Mouse (Mus musculus): ENCODE measurements around the gene Cidec. TPM values are rescaled to one million over a fixed set of nuclear protein-coding genes. Genes with fewer than 3 reads are reported as not detected.

Gene Cidec
- polyA plus RNA-seq, 1 experiment from 2014 or later, result not detected

DNA sequence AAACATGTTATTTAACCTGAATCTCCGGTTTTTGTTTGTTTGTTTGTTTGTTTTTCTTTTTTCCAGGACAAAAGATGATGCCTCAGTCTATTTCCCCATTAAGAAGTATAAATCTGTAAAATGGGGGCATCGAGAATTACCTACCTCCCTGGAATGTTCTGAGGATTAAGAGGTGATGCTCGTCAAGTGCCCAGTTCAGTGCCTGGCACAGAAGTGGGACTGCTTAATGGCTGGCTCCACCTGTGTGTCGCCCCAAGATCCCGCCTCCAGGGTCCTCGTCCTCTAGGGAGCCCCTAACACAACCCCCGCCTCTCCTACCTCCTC is 58.4 kb downstream of the Cidec start:
- Histone ChIP-seq H3K4me3 (peak overlapping the region; percentile 86), H3K4me1 (peaks cover 24% of the 10 kb centered on the region), H3K9me3 (no peaks in the 10 kb centered on the region), H3K36me3 (replicated peaks) (peaks cover 64% of the 10 kb centered on the region), H3K27ac (replicated peaks) (peak overlapping the region; percentile 99), H3K27me3 (replicated peaks; ENCODE audit: low read depth, poor library complexity, severe bottlenecking) (no peaks in the 10 kb centered on the region)
- no peak for DNase-seq (ENCODE audit: low spot score)
- 10% methylated on average over 7 of the region's 7 CpGs for WGBS

Small RNA genes within 50 kb of the gene (microRNA-seq; reads per million reads assigned to microRNA genes)
- gene Gm24387, result not detected

Other genes starting within 250 kb of the Cidec start
- 4.7 and 5.0 TPM in 2 replicates for gene Lhfpl4, start 240.4 kb downstream of the Cidec start, polyA plus RNA-seq (2016; fragmentation: Nextera tagmentation; extraction: Ambion mirVana)
- gene Mtmr14, start 197.9 kb downstream of the Cidec start, polyA plus RNA-seq (2016; fragmentation: Nextera tagmentation; extraction: Ambion mirVana), result 44.0 and 46.9 TPM in 2 replicates
- gene Cpne9, start 153.5 kb downstream of the Cidec start, polyA plus RNA-seq (2016; fragmentation: Nextera tagmentation; extraction: Ambion mirVana), result 0.04 and 0.11 TPM in 2 replicates
- gene Brpf1, start 128.6 kb downstream of the Cidec start, polyA plus RNA-seq (2016; fragmentation: Nextera tagmentation; extraction: Ambion mirVana), result 24.8 and 26.0 TPM in 2 replicates
- 17.8 and 20.0 TPM in 2 replicates for gene Ogg1, start 108.8 kb downstream of the Cidec start, polyA plus RNA-seq (2016; fragmentation: Nextera tagmentation; extraction: Ambion mirVana)
- gene Camk1, start 91.8 kb downstream of the Cidec start, polyA plus RNA-seq (2016; fragmentation: Nextera tagmentation; extraction: Ambion mirVana), result 47.0 and 48.9 TPM in 2 replicates
- gene Tada3, start 57.9 kb downstream of the Cidec start, polyA plus RNA-seq (2016; fragmentation: Nextera tagmentation; extraction: Ambion mirVana), result 48.1 and 48.4 TPM in 2 replicates
- gene Arpc4, start 57.6 kb downstream of the Cidec start, polyA plus RNA-seq (2016; fragmentation: Nextera tagmentation; extraction: Ambion mirVana), result 377 and 387 TPM in 2 replicates
- 2.8 and 3.7 TPM in 2 replicates for gene Ttll3, start 46.5 kb downstream of the Cidec start, polyA plus RNA-seq (2016; fragmentation: Nextera tagmentation; extraction: Ambion mirVana)
- gene Rpusd3, start 16.4 kb downstream of the Cidec start, polyA plus RNA-seq (2016; fragmentation: Nextera tagmentation; extraction: Ambion mirVana), result 34.6 and 34.8 TPM in 2 replicates
- 87.2 and 88.8 TPM in 2 replicates for gene Jagn1, start 6.8 kb upstream of the Cidec start, polyA plus RNA-seq (2016; fragmentation: Nextera tagmentation; extraction: Ambion mirVana)
- gene Il17re, start 22.7 kb upstream of the Cidec start, polyA plus RNA-seq (2016; fragmentation: Nextera tagmentation; extraction: Ambion mirVana), result 3.7 and 4.0 TPM in 2 replicates
- gene Il17rc, start 35.7 kb upstream of the Cidec start, polyA plus RNA-seq (2016; fragmentation: Nextera tagmentation; extraction: Ambion mirVana), result 2.4 and 2.5 TPM in 2 replicates
- gene Creld1, start 47.5 kb upstream of the Cidec start, polyA plus RNA-seq (2016; fragmentation: Nextera tagmentation; extraction: Ambion mirVana), result 23.5 and 27.2 TPM in 2 replicates
- gene Prrt3, start 66.2 kb upstream of the Cidec start, polyA plus RNA-seq (2016; fragmentation: Nextera tagmentation; extraction: Ambion mirVana), result 2.1 and 2.2 TPM in 2 replicates
- gene Emc3, start 95.9 kb upstream of the Cidec start, polyA plus RNA-seq (2016; fragmentation: Nextera tagmentation; extraction: Ambion mirVana), result 67.0 and 74.3 TPM in 2 replicates
- 19.7 and 21.4 TPM in 2 replicates for gene Fancd2, start 95.9 kb upstream of the Cidec start, polyA plus RNA-seq (2016; fragmentation: Nextera tagmentation; extraction: Ambion mirVana)
- 0.22 TPM in 1 of 2 replicates, not detected in the other for gene Fancd2os, start 165.0 kb upstream of the Cidec start, polyA plus RNA-seq (2016; fragmentation: Nextera tagmentation; extraction: Ambion mirVana)
- gene Brk1, start 169.0 kb upstream of the Cidec start, polyA plus RNA-seq (2016; fragmentation: Nextera tagmentation; extraction: Ambion mirVana), result 200 and 208 TPM in 2 replicates
- 41.9 and 44.8 TPM in 2 replicates for gene Vhl, start 188.2 kb upstream of the Cidec start, polyA plus RNA-seq (2016; fragmentation: Nextera tagmentation; extraction: Ambion mirVana)
- gene Irak2, start 202.7 kb upstream of the Cidec start, polyA plus RNA-seq (2016; fragmentation: Nextera tagmentation; extraction: Ambion mirVana), result 3.8 and 4.5 TPM in 2 replicates